Mouse (Mus musculus): ENCODE measurements around the gene Vgll4.

GRCm38 (mm10) chr6:114931212-114932115, 38.3 kb downstream of the Vgll4 start:
- no peak for TF ChIP-seq CTCF (IDR thresholded peaks at IDR 0.05; ENCODE audit: low read depth, low read length)
- TF ChIP-seq POLR2A (IDR thresholded peaks at IDR 0.05; ENCODE audit: extremely low read depth, insufficient read depth, low read length): no peak

All from liver, adult 2 months (tissue).